Mouse (Mus musculus) megakaryocyte progenitor cell, adult 5-6 weeks (primary cell): Measurements from ENCODE around the gene Olfr193. TPM values are rescaled to one million over a fixed set of nuclear protein-coding genes. Genes with fewer than 3 reads are reported as not detected.
"Not testable (repeated sequence)": the region's sequence is repeated elsewhere in the genome, so short reads cannot be mapped to it uniquely, and the experiment has no call there.

Experiments used
- ATAC-seq: replicated peaks from 2 replicates; pipeline ENCODE4 v1.8.0; 2016; ENCODE audit warnings: mild to moderate bottlenecking, moderate TSS enrichment, inconsistent platforms; ENCODE audit not compliant: poor library complexity
- total RNA-seq, 2 experiments: library from RNA; stranded (forward) in 1 of 2; stranded (reverse) in 1 of 2; fragments of 157-497, 149-512 nt in 1 of 2; fragments of 200-1000 nt in 1 of 2; gene quantifications; 2 replicates each; pipeline versions ENCODE4 v1.2.3 to v1.2.4; 2015 to 2017

Gene Olfr193
- total RNA-seq (2015): not detected in 2 replicates
- total RNA-seq (2017): not detected in 2 replicates

DNA sequence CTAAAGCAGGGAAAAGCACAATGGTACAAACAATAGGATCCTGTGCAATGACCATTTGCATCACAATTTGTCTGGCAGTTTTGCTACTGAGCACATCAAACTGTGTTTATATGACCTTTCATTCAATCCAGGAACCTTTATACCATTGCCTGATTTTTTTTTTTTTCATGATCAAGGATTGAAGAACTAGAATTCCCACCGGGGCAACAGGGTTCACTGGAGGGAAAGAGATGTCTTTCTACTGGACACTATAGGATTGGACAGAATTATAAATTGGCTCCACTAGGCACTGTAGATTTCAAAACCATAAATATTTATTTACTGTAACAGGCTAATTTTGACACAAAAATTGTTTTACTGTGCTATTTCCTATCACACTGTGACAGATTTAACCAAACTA is at the start of gene Olfr193:
Olfr193 (minus strand) TSS at position 101 of the 400 bp plus-strand sequence.
- no peak for ATAC-seq

DNA sequence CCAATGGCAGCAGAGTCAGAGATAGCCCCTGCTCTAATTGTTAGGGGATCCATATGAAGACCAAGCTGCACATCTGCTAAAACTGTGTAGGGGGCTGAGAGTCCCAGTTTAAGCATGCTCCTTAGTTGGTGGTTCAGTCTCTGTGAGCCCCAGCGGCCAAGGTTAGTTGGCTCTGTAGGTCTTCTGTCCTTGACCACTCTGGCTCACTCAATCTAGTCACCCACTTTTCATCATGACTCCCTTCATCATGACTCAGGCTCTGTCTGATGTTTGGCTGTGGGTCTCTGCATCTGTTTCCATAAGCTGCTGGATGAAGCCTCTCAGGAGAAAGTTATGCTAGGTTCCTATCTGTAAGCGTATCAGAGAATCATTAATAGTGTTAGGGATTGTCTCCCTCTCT is 40.3 kb upstream of the Olfr193 start:
- no peak for ATAC-seq

DNA sequence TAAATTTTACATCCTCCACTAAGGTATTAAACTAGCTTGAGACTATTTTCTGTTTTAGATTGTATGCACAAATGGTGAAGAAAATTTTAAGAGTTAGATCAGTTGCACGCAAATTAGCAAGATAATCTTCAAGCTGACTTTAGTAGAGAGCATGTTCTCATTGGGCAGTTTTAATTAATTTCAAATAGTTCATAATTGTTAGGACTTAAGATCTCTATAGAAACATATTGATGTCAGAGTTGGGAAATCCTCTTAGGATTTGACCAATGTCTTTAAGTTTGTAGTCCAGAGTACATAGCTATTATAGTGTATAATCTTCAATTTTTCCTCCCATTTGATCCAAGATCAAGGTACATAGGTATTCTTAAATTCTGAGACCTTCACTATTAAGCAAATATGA is 35.1 kb upstream of the Olfr193 start, which contains the start of gene Olfr195:
Olfr195 (plus strand) TSS at position 301 of the 400 bp plus-strand sequence.
- no peak for ATAC-seq

DNA sequence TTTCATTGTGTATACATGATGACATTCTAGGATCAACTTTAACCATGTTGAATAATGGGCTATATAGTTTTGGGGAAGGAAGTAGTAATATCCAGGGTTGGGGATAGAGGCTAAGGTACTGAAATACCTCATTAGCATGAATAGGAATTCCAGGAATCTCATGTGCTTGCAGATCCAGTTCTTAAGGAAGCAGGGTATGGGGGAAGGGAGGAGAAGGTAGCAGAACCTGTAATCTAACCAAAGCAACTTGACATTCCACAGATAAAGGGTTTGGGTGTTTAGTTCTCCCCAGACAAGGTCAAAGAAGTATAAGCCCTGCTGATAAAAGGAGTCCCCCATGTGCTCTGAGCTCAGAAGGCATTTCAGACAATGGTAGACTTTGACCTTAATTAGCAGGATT is 29.4 kb upstream of the Olfr193 start:
- ATAC-seq: no peak

DNA sequence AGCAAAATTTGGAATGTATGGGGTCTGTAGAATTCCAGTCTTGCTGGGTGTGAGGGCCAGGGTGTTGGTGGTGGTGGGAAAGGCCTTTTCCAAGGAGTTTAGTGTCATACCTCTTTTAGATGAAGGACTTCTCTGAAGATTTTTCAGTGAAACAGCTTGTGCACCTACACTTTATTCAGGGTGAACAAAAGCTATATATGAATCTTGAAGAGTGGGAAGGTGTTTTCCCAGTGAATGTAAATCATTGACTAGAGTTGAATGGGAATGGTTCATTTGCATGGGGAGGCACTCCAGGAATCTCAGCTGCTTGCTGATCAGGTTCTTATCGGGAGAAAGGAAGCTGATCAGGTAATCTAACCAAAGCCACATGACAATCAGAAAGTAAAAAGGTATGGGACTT is 19.1 kb upstream of the Olfr193 start:
- ATAC-seq: no peak

DNA sequence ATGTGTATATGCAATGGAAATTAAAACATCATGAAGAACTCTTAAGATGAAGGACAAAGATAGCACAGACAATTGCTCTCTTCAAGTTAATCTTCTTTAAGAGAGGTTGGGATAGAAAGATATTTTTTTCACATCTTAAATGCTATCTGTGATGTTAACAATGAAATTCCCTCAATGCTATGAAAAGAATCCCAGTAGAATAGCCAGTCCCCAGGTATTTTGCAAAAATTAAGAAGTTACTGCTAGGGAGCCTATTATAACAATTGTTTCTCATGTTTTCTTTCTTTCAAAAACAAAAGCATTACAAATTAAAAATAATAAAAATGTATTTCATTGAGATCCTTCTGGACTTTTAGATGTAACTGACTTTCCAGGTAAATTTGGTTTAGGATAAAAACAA is 9.3 kb upstream of the Olfr193 start, which contains the start of gene Olfr194:
Olfr194 (minus strand) TSS at position 101 of the 400 bp plus-strand sequence.
- no peak for ATAC-seq

DNA sequence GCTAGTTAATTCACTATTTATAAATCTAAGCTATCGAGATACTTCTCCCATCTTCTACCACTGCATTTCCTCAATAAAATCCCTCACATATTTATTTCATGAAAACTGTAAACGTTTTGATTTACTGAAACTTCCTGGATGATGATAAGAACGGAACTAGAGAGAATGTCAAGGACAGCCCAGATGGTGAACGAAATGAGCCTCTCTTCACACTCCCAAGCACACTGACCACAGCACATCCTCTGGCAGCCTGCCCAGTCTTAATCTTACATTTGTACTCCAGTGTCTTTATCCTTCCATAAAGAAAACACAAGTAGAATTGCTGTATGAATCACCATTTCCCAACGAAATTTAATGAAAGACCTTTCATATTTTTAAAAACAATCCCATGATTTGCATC is 3.2 kb downstream of the Olfr193 start:
- not testable (repeated sequence) for ATAC-seq

DNA sequence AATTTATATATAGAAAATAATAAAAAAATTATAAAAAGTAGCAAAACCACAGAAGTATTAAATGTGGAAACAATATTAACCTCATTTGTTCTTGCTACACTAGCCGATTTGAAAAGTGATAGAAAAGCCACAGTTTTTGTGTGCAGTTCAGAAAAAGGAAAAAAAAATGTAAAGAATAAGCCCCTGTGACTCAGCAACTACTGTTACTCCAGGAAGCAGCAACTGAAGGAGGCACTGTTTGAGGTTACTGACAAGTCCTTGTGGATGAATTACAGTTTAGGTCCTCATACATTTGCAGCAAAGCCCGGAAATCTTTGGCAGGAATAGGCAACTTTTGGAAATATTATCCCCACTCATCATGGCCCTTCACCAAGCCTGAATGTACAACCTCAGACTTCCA is 6.4 kb downstream of the Olfr193 start:
- ATAC-seq: no peak

GRCm38 (mm10) chr16:59089722-59090121 is 22.0 kb downstream of the Olfr193 start, which contains the start of gene Olfr191:
TSS of gene Olfr191 (minus strand) at chr16:59089822.
- not testable (repeated sequence) for ATAC-seq

DNA sequence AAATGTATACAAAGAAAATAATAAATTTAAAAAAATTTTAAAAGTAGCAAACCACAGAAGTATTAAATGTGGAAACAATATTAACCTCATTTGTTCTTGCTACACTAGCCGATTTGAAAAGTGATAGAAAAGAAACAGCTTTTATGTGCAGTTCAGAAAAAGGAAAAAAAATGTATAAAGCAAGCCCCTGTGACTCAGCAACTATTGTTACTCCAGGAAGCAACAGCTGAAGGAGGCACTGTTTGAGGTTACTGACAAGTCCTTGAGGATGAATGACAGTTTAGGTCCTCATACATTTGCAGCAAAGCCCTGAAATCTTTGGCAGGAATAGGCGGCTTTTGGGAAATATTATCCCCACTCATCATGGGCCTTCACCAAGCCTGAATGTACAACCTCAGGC is 30.6 kb downstream of the Olfr193 start:
- ATAC-seq: not testable (repeated sequence)

GRCm38 (mm10) chr16:59077905-59078304 is 33.8 kb downstream of the Olfr193 start, which contains the start of gene Olfr190:
TSS of gene Olfr190 (minus strand) at chr16:59078005.
- ATAC-seq: no peak

- no peak for ATAC-seq
Observed at GRCm38 (mm10) chr16:59073520-59073919, 38.2 kb downstream of the Olfr193 start.

DNA sequence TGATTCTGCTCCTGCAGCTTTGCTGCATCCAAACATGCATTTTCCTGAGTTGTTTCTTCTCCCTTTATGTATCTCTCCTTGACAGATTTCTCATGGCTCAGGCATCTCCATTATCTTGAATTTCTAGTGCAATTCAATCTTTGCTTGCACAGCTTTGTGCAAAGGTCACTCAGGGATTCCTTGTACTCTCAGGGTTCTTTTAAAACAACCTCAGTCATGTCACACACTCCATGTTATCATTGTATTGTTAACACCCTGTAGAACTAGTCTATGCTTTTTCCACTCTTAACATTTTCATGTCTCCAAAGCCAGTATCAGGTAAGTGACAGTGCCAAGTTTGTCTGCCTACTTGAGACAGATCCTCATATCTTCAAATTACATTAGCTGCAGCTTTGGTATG is 39.9 kb downstream of the Olfr193 start:
- ATAC-seq: no peak

GRCm38 (mm10) chr16:59062411-59062810 is 49.3 kb downstream of the Olfr193 start:
- not testable (repeated sequence) for ATAC-seq

Other genes starting within 250 kb of the Olfr193 start
- not detected in 2 replicates for gene Olfr177, start 237.1 kb downstream of the Olfr193 start, total RNA-seq (2015)
- not detected in 2 replicates for gene Olfr177, start 237.1 kb downstream of the Olfr193 start, total RNA-seq (2017)
- not detected in 2 replicates for gene Olfr178, start 219.8 kb downstream of the Olfr193 start, total RNA-seq (2015)
- gene Olfr178, start 219.8 kb downstream of the Olfr193 start, total RNA-seq (2017): not detected in 2 replicates
- gene Olfr181, start 183.1 kb downstream of the Olfr193 start, total RNA-seq (2015): not detected in 2 replicates
- gene Olfr181, start 183.1 kb downstream of the Olfr193 start, total RNA-seq (2017): not detected in 2 replicates
- not detected in 2 replicates for gene Olfr180, start 182.5 kb downstream of the Olfr193 start, total RNA-seq (2015)
- gene Olfr180, start 182.5 kb downstream of the Olfr193 start, total RNA-seq (2017): not detected in 2 replicates
- gene Olfr183, start 116.5 kb downstream of the Olfr193 start, total RNA-seq (2015): not detected in 2 replicates
- not detected in 2 replicates for gene Olfr183, start 116.5 kb downstream of the Olfr193 start, total RNA-seq (2017)
- gene Olfr186, start 81.6 kb downstream of the Olfr193 start, total RNA-seq (2015): not detected in 2 replicates
- gene Olfr186, start 81.6 kb downstream of the Olfr193 start, total RNA-seq (2017): not detected in 2 replicates
- not detected in 2 replicates for gene Olfr187, start 72.1 kb downstream of the Olfr193 start, total RNA-seq (2015)
- not detected in 2 replicates for gene Olfr187, start 72.1 kb downstream of the Olfr193 start, total RNA-seq (2017)
- gene Olfr190, start 33.9 kb downstream of the Olfr193 start, total RNA-seq (2015): not detected in 2 replicates
- gene Olfr190, start 33.9 kb downstream of the Olfr193 start, total RNA-seq (2017): not detected in 2 replicates
- not detected in 2 replicates for gene Olfr191, start 22.1 kb downstream of the Olfr193 start, total RNA-seq (2015)
- not detected in 2 replicates for gene Olfr191, start 22.1 kb downstream of the Olfr193 start, total RNA-seq (2017)
- gene Olfr194, start 9.2 kb upstream of the Olfr193 start, total RNA-seq (2015): not detected in 2 replicates
- gene Olfr194, start 9.2 kb upstream of the Olfr193 start, total RNA-seq (2017): not detected in 2 replicates
- gene Olfr195, start 35.2 kb upstream of the Olfr193 start, total RNA-seq (2015): not detected in 2 replicates
- gene Olfr195, start 35.2 kb upstream of the Olfr193 start, total RNA-seq (2017): not detected in 2 replicates
- not detected in 2 replicates for gene Olfr196, start 58.6 kb upstream of the Olfr193 start, total RNA-seq (2015)
- gene Olfr196, start 58.6 kb upstream of the Olfr193 start, total RNA-seq (2017): not detected in 2 replicates
- gene Olfr198, start 91.7 kb upstream of the Olfr193 start, total RNA-seq (2015): not detected in 2 replicates
- not detected in 2 replicates for gene Olfr198, start 91.7 kb upstream of the Olfr193 start, total RNA-seq (2017)
- gene Olfr199, start 107.9 kb upstream of the Olfr193 start, total RNA-seq (2015): not detected in 2 replicates
- not detected in 2 replicates for gene Olfr199, start 107.9 kb upstream of the Olfr193 start, total RNA-seq (2017)
- not detected in 2 replicates for gene Olfr201, start 160.8 kb upstream of the Olfr193 start, total RNA-seq (2015)
- gene Olfr201, start 160.8 kb upstream of the Olfr193 start, total RNA-seq (2017): not detected in 2 replicates
- not detected in 2 replicates for gene Olfr202, start 174.9 kb upstream of the Olfr193 start, total RNA-seq (2015)
- not detected in 2 replicates for gene Olfr202, start 174.9 kb upstream of the Olfr193 start, total RNA-seq (2017)
- not detected in 2 replicates for gene Olfr203, start 187.0 kb upstream of the Olfr193 start, total RNA-seq (2015)
- not detected in 2 replicates for gene Olfr203, start 187.0 kb upstream of the Olfr193 start, total RNA-seq (2017)
- 0.02 TPM in 1 of 2 replicates, not detected in the other for gene Olfr204, start 206.4 kb upstream of the Olfr193 start, total RNA-seq (2015)
- not detected in 2 replicates for gene Olfr204, start 206.4 kb upstream of the Olfr193 start, total RNA-seq (2017)
- gene Olfr205, start 219.3 kb upstream of the Olfr193 start, total RNA-seq (2015): not detected in 2 replicates
- gene Olfr205, start 219.3 kb upstream of the Olfr193 start, total RNA-seq (2017): not detected in 2 replicates
- not detected in 2 replicates for gene Olfr206, start 237.4 kb upstream of the Olfr193 start, total RNA-seq (2015)
- not detected in 2 replicates for gene Olfr206, start 237.4 kb upstream of the Olfr193 start, total RNA-seq (2017)